Mouse (Mus musculus): ENCODE measurements around the gene Eps8. TPM values are rescaled to one million over a fixed set of nuclear protein-coding genes. Genes with fewer than 3 reads are reported as not detected.
A peak's percentile ranks its signal among the peaks of the same experiment; 100 is the strongest.
"Not testable (repeated sequence)": the region's sequence is repeated elsewhere in the genome, so short reads cannot be mapped to it uniquely, and the experiment has no call there.

Eps8 gene
- polyA plus RNA-seq, 2 experiments, result 14.9 to 33.3 TPM

- 11% methylated on average over 10 of the region's 10 CpGs for WGBS
- H3K9me3 ChIP-seq (ENCODE audit: control insufficient read depth, low read length), result no peaks in the 10 kb centered on the region
- H3K4me3 ChIP-seq (replicated peaks; ENCODE audit: low read length), result no peak overlapping the region
- DNase-seq (ENCODE audit: low spot score), result peak; percentile 79
- peaks cover 5% of the 10 kb centered on the region for H3K4me1 ChIP-seq (ENCODE audit: control insufficient read depth, insufficient read depth, low read length)
- peak; percentile 79 for ATAC-seq (ENCODE audit: low FRiP score, low read depth)
- no peak overlapping the region for H3K27ac ChIP-seq (replicated peaks; ENCODE audit: low read depth, low read length)
- no peaks in the 10 kb centered on the region for H3K36me3 ChIP-seq (ENCODE audit: control insufficient read depth, insufficient read depth, low read length)
- H3K27me3 ChIP-seq (ENCODE audit: control insufficient read depth, insufficient read depth, low read length), result 0 out of 2 replicates have a peak, but pooled peaks cover 4% of the 10 kb centered on the region
- TF ChIP-seq POLR2A (IDR thresholded peaks at IDR 0.05; ENCODE audit: borderline replicate concordance, extremely low read depth, insufficient read depth, insufficient read length), result no peak
- H3K4me2 ChIP-seq (replicated peaks; ENCODE audit: low read depth, low read length, severe bottlenecking), result no peak overlapping the region
- no peak overlapping the region for H3K9ac ChIP-seq (ENCODE audit: low read depth, low read length, severe bottlenecking)
These were observed 199.1 kb downstream of the Eps8 start for GRCm38 (mm10) chr6:137455537-137456041.

DNA sequence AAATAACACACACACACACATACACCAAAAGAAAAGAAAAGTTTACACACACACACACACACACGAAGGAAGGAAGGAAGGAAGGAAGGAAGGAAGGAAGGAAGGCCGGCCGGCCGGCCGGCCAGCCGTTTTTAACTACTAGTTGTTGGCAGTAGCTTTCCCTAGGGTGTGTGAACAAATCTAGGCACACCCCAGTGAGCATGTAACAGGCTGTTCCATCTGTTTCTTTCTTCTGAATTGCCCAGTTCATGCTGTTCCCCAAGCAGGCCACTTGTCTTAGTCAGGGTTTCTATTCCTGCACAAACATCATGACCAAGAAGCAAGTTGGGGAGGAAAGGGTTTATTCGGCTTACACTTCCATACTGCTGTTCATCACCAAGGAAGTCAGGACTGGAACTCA, 208.6 kb downstream of the Eps8 start:
- WGBS, result 77% methylated on average over 6 of the region's 7 CpGs
- H3K36me3 ChIP-seq (ENCODE audit: control insufficient read depth, insufficient read depth, low read length); DNase-seq (ENCODE audit: low spot score); H3K27ac ChIP-seq (replicated peaks; ENCODE audit: low read depth, low read length); H3K4me3 ChIP-seq (replicated peaks; ENCODE audit: low read length); H3K4me2 ChIP-seq (replicated peaks; ENCODE audit: low read depth, low read length, severe bottlenecking); H3K9me3 ChIP-seq (ENCODE audit: control insufficient read depth, low read length); ATAC-seq (ENCODE audit: low FRiP score, low read depth); H3K9ac ChIP-seq (ENCODE audit: low read depth, low read length, severe bottlenecking); H3K27me3 ChIP-seq (ENCODE audit: control insufficient read depth, insufficient read depth, low read length): not testable (repeated sequence)
- peaks cover 12% of the 10 kb centered on the region for H3K4me1 ChIP-seq (ENCODE audit: control insufficient read depth, insufficient read depth, low read length)

- Histone ChIP-seq H3K36me3 (ENCODE audit: control insufficient read depth, insufficient read depth, low read length) (no peaks in the 10 kb centered on the region), H3K4me3 (replicated peaks; ENCODE audit: low read length) (no peak overlapping the region), H3K4me1 (ENCODE audit: control insufficient read depth, insufficient read depth, low read length) (peaks cover 4% of the 10 kb centered on the region; the same call in 1 of the 2 replicates), H3K27ac (replicated peaks; ENCODE audit: low read depth, low read length) (no peak overlapping the region), H3K4me2 (replicated peaks; ENCODE audit: low read depth, low read length, severe bottlenecking) (no peak overlapping the region), H3K9me3 (ENCODE audit: control insufficient read depth, low read length) (no peaks in the 10 kb centered on the region), H3K27me3 (ENCODE audit: control insufficient read depth, insufficient read depth, low read length) (no peaks in the 10 kb centered on the region), H3K9ac (ENCODE audit: low read depth, low read length, severe bottlenecking) (no peak overlapping the region)
- no peak for ATAC-seq (ENCODE audit: low FRiP score, low read depth)
- TF ChIP-seq POLR2A (IDR thresholded peaks at IDR 0.05; ENCODE audit: borderline replicate concordance, extremely low read depth, insufficient read depth, insufficient read length), result no peak
- 86% methylated on average over 12 of the region's 12 CpGs for WGBS
- no peak for DNase-seq (ENCODE audit: low spot score)
These were observed 211.6 kb downstream of the Eps8 start for GRCm38 (mm10) chr6:137443089-137443488.

- H3K9ac ChIP-seq (ENCODE audit: low read depth, low read length, severe bottlenecking), result no peak overlapping the region
- H3K4me3 ChIP-seq (replicated peaks; ENCODE audit: low read length), result no peak overlapping the region
- H3K4me2 ChIP-seq (replicated peaks; ENCODE audit: low read depth, low read length, severe bottlenecking), result no peak overlapping the region
- WGBS, result 87% methylated on average over 19 of the region's 19 CpGs
- no peaks in the 10 kb centered on the region for H3K36me3 ChIP-seq (ENCODE audit: control insufficient read depth, insufficient read depth, low read length)
- H3K4me1 ChIP-seq (ENCODE audit: control insufficient read depth, insufficient read depth, low read length), result no peaks in the 10 kb centered on the region
- no peaks in the 10 kb centered on the region for H3K9me3 ChIP-seq (ENCODE audit: control insufficient read depth, low read length)
- no peaks in the 10 kb centered on the region for H3K27me3 ChIP-seq (ENCODE audit: control insufficient read depth, insufficient read depth, low read length)
- TF ChIP-seq POLR2A (IDR thresholded peaks at IDR 0.05; ENCODE audit: borderline replicate concordance, extremely low read depth, insufficient read depth, insufficient read length), result no peak
- no peak overlapping the region for H3K27ac ChIP-seq (replicated peaks; ENCODE audit: low read depth, low read length)
- no peak for DNase-seq (ENCODE audit: low spot score)
- ATAC-seq (ENCODE audit: low FRiP score, low read depth), result no peak
These were observed 213.9 kb downstream of the Eps8 start for GRCm38 (mm10) chr6:137440559-137441486.

- H3K27me3 ChIP-seq (ENCODE audit: control insufficient read depth, insufficient read depth, low read length), result no peaks in the 10 kb centered on the region
- no peak overlapping the region for H3K4me3 ChIP-seq (replicated peaks; ENCODE audit: low read length)
- no peak overlapping the region for H3K9ac ChIP-seq (ENCODE audit: low read depth, low read length, severe bottlenecking)
- no peak overlapping the region for H3K4me2 ChIP-seq (replicated peaks; ENCODE audit: low read depth, low read length, severe bottlenecking)
- no peaks in the 10 kb centered on the region for H3K9me3 ChIP-seq (ENCODE audit: control insufficient read depth, low read length)
- no peaks in the 10 kb centered on the region for H3K36me3 ChIP-seq (ENCODE audit: control insufficient read depth, insufficient read depth, low read length)
- no peaks in the 10 kb centered on the region; the same call in 1 of the 2 replicates for H3K4me1 ChIP-seq (ENCODE audit: control insufficient read depth, insufficient read depth, low read length)
- no peak for TF ChIP-seq POLR2A (IDR thresholded peaks at IDR 0.05; ENCODE audit: borderline replicate concordance, extremely low read depth, insufficient read depth, insufficient read length)
- WGBS, result 48% methylated on average over 16 of the region's 16 CpGs
- DNase-seq (ENCODE audit: low spot score) (no peak), ATAC-seq (ENCODE audit: low FRiP score, low read depth) (no peak)
- H3K27ac ChIP-seq (replicated peaks; ENCODE audit: low read depth, low read length), result no peak overlapping the region
These were observed 216.6 kb downstream of the Eps8 start for GRCm38 (mm10) chr6:137437902-137438580.

Data from limb, embryonic 14.5 days (tissue).